Mouse (Mus musculus) kidney, postnatal 14 days (tissue): Measurements from ENCODE around the gene Serpinb6b.
A peak's percentile ranks its signal among the peaks of the same experiment; 100 is the strongest.
"Not testable (repeated sequence)": the region's sequence is repeated elsewhere in the genome, so short reads cannot be mapped to it uniquely, and the experiment has no call there.

Experiments
- DNase-seq: peaks from one replicate; pipeline ENCODE4 v3.0.0; 2022; ENCODE audit warnings: mixed read lengths

Serpinb6b gene

GRCm38 (mm10) chr13:32964989-32965811 is at the start of gene Serpinb6b:
TSS of gene Serpinb6b (plus strand) at chr13:32965209.
- DNase-seq: peak; percentile 66

GRCm38 (mm10) chr13:32922622-32923021 is 42.4 kb upstream of the Serpinb6b start:
- no peak for DNase-seq

- DNase-seq: peak; percentile 70
These were observed 40.2 kb upstream of the Serpinb6b start for GRCm38 (mm10) chr13:32924578-32925360.

GRCm38 (mm10) chr13:32926661-32927060 is 38.3 kb upstream of the Serpinb6b start:
- no peak for DNase-seq

GRCm38 (mm10) chr13:32927241-32927640 is 37.8 kb upstream of the Serpinb6b start:
- DNase-seq: no peak

- no peak for DNase-seq
These were observed 35.8 kb upstream of the Serpinb6b start for GRCm38 (mm10) chr13:32929107-32929750.

GRCm38 (mm10) chr13:32934706-32935381 is 30.2 kb upstream of the Serpinb6b start:
- no peak for DNase-seq

- DNase-seq: not testable (repeated sequence)
These were observed 26.7 kb upstream of the Serpinb6b start for GRCm38 (mm10) chr13:32938275-32938674.

- DNase-seq: not testable (repeated sequence)
These were observed 25.8 kb upstream of the Serpinb6b start for GRCm38 (mm10) chr13:32939191-32939590.

GRCm38 (mm10) chr13:32956537-32956936 is 8.5 kb upstream of the Serpinb6b start:
- DNase-seq: no peak

- DNase-seq: no peak
These were observed 7.1 kb upstream of the Serpinb6b start for GRCm38 (mm10) chr13:32957917-32958316.

GRCm38 (mm10) chr13:32958521-32958920 is 6.5 kb upstream of the Serpinb6b start:
- not testable (repeated sequence) for DNase-seq

- DNase-seq: peak; percentile 13
These were observed 837 bp upstream of the Serpinb6b start for GRCm38 (mm10) chr13:32963990-32964753.

GRCm38 (mm10) chr13:32966116-32966515 is 1.1 kb downstream of the Serpinb6b start:
- no peak for DNase-seq

GRCm38 (mm10) chr13:32967233-32967632 is 2.2 kb downstream of the Serpinb6b start:
- no peak for DNase-seq

GRCm38 (mm10) chr13:32968353-32968984 is 3.5 kb downstream of the Serpinb6b start:
- no peak for DNase-seq

- DNase-seq: no peak
These were observed 4.1 kb downstream of the Serpinb6b start for GRCm38 (mm10) chr13:32968996-32969640.

GRCm38 (mm10) chr13:32969641-32970040 is 4.6 kb downstream of the Serpinb6b start:
- DNase-seq: no peak

- DNase-seq: no peak
These were observed 5.8 kb downstream of the Serpinb6b start for GRCm38 (mm10) chr13:32970776-32971175.

GRCm38 (mm10) chr13:32974268-32974667 is 9.3 kb downstream of the Serpinb6b start:
- DNase-seq: no peak
